Mouse (Mus musculus) limb, embryonic 14.5 days (tissue): ENCODE measurements at regions not wholly inside any gene's neighbourhood (a gene's known extent, or its start where the extent isn't known, plus 50 kb on each side); places are given as distances from the start of the nearest gene placed in this dataset.

Experiments
- ATAC-seq: fragments of 200-750 bp; cut with Nextera tagmentation; 2 replicates; pipeline ENCODE4 v1.8.0; 2017; ENCODE audit warnings: low read depth, moderate number of reproducible peaks, moderate TSS enrichment; ENCODE audit not compliant: low FRiP score
- DNase-seq: peaks from one replicate; pipeline ENCODE4 v3.0.0-alpha.2; 2015; ENCODE audit warnings: low spot score
- H3K27ac ChIP-seq: fragments of 300-500 bp; sonication (generic); replicated peaks from 2 replicates; pipeline ENCODE4 v1.5.1; 2014; ENCODE audit warnings: low read depth, mild to moderate bottlenecking, low read length, moderate library complexity, mixed read lengths
- H3K27me3 ChIP-seq: fragments of 300-500 bp; sonication (generic); 2 replicates; pipeline ENCODE4 v1.6.1; 2014; ENCODE audit warnings: low read length, mixed read lengths; ENCODE audit not compliant: control insufficient read depth, insufficient read depth
- H3K36me3 ChIP-seq: fragments of 300-500 bp; sonication (generic); 2 replicates; pipeline ENCODE4 v1.6.1; 2014; ENCODE audit warnings: mild to moderate bottlenecking, low read length, moderate library complexity, mixed read lengths; ENCODE audit not compliant: control insufficient read depth, insufficient read depth
- H3K4me1 ChIP-seq: fragments of 300-500 bp; sonication (generic); 2 replicates; pipeline ENCODE4 v1.6.1; 2014; ENCODE audit warnings: antibody characterized with exemption, low read length, mixed read lengths; ENCODE audit not compliant: control insufficient read depth, insufficient read depth
- H3K4me2 ChIP-seq: fragments of 300-500 bp; sonication (generic); replicated peaks from 2 replicates; pipeline ENCODE4 v1.6.1; 2014; ENCODE audit warnings: low read depth, mild to moderate bottlenecking, low read length, moderate library complexity; ENCODE audit not compliant: severe bottlenecking
- H3K4me3 ChIP-seq: fragments of 300-500 bp; sonication (generic); replicated peaks from 2 replicates; pipeline ENCODE4 v1.5.1; 2014; ENCODE audit warnings: low read length
- H3K9ac ChIP-seq: fragments of 300-500 bp; sonication (generic); 2 replicates; pipeline ENCODE4 v1.6.1; 2014; ENCODE audit warnings: mild to moderate bottlenecking, low read depth, low read length, moderate library complexity; ENCODE audit not compliant: severe bottlenecking
- H3K9me3 ChIP-seq: fragments of 300-500 bp; sonication (generic); 2 replicates; pipeline ENCODE4 v1.6.1; 2016; ENCODE audit warnings: low read length; ENCODE audit not compliant: control insufficient read depth
- POLR2A ChIP-seq: fragments of 200-500 bp; IDR thresholded peaks from 2 replicates; pipeline ENCODE4 v1.8.0; 2012; ENCODE audit warnings: inconsistent platforms, mild to moderate bottlenecking, moderate library complexity, borderline replicate concordance; ENCODE audit not compliant: insufficient read depth, insufficient read length; ENCODE audit errors: extremely low read depth
- WGBS: fragments of 180-500 bp; shearing (Covaris S2); extraction: QIAGEN DNeasy Blood & Tissue Kit; methylation state at CpG from one replicate; pipeline ENCODE4 v1.1.7; 2014; 5-methylcytosine and 5-hydroxymethylcytosine counted together

DNA sequence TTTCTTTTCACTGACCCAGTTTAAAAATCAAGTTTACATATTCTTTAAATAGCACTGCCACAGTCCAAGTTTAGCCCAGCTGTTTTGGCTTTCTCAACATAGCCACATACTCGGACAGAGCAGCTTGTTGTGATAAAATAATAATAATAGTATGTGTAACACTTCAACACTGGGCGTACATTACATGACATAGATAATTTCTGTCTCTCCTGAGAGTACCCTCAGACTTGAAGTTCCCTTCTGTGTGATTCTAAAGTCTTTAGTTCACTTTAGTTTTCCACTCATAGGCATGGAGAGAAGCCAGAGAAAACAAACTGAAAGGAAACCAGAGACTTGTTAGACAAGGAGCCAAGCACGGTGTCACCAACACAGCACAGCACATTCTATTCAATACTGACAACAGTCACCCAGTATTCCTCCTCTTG lies 136.4 kb downstream of the Slitrk6 start:
- WGBS, result 50% methylated on average over 3 of the region's 3 CpGs
- H3K36me3 ChIP-seq, result no peaks in the 10 kb centered on the region
- no peak overlapping the region for H3K9ac ChIP-seq
- H3K4me3 ChIP-seq, result no peak overlapping the region
- DNase-seq (peak; percentile 50), ATAC-seq (no peak)
- H3K27me3 ChIP-seq, result no peaks in the 10 kb centered on the region
- H3K4me2 ChIP-seq, result no peak overlapping the region
- TF ChIP-seq POLR2A, result no peak
- H3K9me3 ChIP-seq, result no peaks in the 10 kb centered on the region
- peaks cover 4% of the 10 kb centered on the region; the same call in 1 of the 2 replicates for H3K4me1 ChIP-seq
- H3K27ac ChIP-seq, result no peak overlapping the region

DNA sequence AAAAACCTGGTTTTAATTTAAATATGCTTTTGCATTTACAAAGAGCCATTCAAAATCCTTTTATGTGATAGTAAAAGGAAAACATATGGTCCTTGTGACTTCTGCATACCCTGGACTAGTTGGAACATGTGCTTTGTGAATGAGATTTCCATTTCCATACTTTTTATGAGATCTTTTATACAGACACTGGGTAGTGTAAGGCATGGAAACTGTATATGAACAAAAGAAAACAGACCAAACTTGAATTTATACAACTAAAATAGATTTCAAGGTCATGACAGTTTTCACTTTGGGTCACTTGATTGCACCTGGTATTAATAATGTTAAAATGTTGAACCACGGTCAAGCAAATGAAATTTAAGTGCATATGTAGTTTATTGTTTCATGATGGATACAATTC lies 138.5 kb downstream of the Slitrk6 start:
- TF ChIP-seq POLR2A, result no peak
- Histone ChIP-seq H3K9ac (no peak overlapping the region), H3K4me3 (no peak overlapping the region), H3K4me1 (peaks cover 4% of the 10 kb centered on the region; the same call in 1 of the 2 replicates), H3K27ac (no peak overlapping the region), H3K27me3 (no peaks in the 10 kb centered on the region), H3K4me2 (no peak overlapping the region), H3K9me3 (no peaks in the 10 kb centered on the region), H3K36me3 (no peaks in the 10 kb centered on the region)
- WGBS, result 22% methylated on average over 1 of the region's 1 CpGs
- peak; percentile 54 for DNase-seq
- peak; percentile 88 for ATAC-seq

DNA sequence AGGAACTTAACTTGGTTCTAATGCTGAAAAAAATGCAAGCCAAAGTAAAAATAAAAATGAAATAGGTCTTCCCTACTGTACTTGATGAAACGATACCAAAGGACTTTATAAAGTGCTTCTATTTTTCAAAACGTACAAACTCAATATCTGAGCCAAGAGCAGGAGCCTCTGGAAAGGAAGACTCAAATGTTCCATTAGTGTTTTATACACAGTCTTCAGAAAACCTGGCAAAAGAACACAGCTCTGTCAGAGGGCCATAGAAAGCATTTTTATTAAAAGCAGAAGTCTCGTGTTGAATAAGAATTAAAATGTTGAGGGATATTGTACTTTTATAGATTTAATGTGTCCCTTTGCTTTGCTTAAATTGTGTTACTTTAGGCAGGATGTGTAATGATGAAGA lies 174.6 kb downstream of the Slitrk6 start:
- no peaks in the 10 kb centered on the region for H3K36me3 ChIP-seq
- H3K27ac ChIP-seq, result no peak overlapping the region
- H3K9ac ChIP-seq, result no peak overlapping the region
- no peaks in the 10 kb centered on the region for H3K4me1 ChIP-seq
- H3K4me2 ChIP-seq, result no peak overlapping the region
- no peaks in the 10 kb centered on the region for H3K27me3 ChIP-seq
- no peak for TF ChIP-seq POLR2A
- 35% methylated on average over 3 of the region's 3 CpGs for whole genome bisulfite sequencing
- ATAC-seq, result no peak; the same call in 1 of the 2 replicates
- H3K4me3 ChIP-seq, result no peak overlapping the region
- peak; percentile 76 for DNase-seq
- H3K9me3 ChIP-seq, result no peaks in the 10 kb centered on the region

DNA sequence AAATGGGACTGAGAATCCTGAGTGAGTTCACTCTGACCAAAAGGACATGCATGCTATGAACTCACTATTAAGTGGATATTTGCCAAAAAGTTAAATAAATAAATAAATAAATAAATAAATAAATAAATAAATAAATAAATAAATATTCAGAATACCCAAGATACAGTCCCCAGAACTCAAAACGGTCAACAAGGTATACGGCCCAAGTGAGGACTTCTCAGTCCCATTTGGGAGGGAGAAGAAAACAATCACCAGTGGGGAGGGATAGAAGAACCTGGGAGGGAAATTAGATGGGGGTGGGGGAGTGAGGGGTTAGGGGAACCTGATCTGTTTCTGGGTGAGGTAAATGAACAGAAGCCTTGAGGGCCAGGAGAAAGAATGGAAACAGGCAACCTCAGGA lies 184.2 kb downstream of the Slitrk6 start:
- DNase-seq (no peak), ATAC-seq (no peak)
- no peaks in the 10 kb centered on the region for H3K27me3 ChIP-seq
- 92% methylated on average over 2 of the region's 2 CpGs for WGBS
- H3K27ac ChIP-seq, result no peak overlapping the region
- no peaks in the 10 kb centered on the region for H3K36me3 ChIP-seq
- no peak overlapping the region for H3K4me2 ChIP-seq
- no peaks in the 10 kb centered on the region for H3K9me3 ChIP-seq
- TF ChIP-seq POLR2A, result no peak
- no peak overlapping the region for H3K9ac ChIP-seq
- no peaks in the 10 kb centered on the region for H3K4me1 ChIP-seq
- H3K4me3 ChIP-seq, result no peak overlapping the region

DNA sequence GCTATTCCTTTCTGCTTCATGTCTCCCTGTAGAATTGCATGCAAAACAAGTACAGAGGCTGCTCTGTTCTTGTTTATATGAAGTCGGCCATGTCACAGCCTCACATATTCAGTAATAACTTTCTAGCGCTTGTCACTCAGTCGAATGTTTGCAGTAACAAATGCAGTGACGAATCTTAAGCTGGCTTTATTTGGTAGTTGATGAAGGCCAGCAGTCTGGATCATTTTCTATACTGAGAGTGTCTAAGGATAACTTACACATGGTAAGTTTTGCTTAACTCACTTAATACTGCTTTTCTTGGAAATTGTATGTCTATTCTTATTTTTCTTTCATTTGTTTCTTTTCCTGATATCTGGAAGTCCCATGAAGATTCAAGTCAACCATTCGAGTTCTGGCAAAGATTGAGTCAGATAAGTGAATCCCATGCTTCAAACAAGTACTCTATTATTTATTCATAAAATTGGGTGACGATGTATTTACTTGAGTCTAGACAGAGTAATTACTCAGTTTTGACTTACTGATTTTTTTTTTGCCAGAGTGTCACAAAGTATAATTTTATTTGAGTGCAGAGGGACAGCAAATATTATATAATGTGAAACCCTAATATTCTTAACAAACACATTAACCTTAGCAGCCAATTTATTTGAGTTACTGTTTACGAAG lies 189.0 kb downstream of the Slitrk6 start:
- 68% methylated on average over 7 of the region's 7 CpGs for WGBS

DNA sequence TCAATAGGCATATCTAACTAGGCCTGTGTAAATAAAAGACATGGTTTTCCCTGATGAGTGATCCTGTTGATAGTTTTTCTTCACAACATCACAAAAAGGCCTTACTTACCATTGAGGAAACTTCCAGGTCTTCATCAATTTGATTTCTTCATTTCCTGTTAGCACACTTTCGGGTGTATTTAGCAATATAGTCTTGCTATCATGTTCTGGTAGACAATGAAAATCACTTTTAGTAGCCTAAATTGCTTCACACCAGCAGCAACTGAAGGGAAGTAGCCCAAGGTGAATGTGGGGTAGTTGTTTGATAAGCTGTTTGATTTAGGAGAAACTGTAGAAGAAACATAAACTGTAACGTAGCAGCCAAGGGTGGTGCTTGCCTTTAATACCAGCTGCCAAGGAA lies 190.3 kb downstream of the Slitrk6 start:
- Histone ChIP-seq H3K27ac (no peak overlapping the region), H3K4me1 (no peaks in the 10 kb centered on the region), H3K4me2 (no peak overlapping the region), H3K27me3 (no peaks in the 10 kb centered on the region), H3K4me3 (no peak overlapping the region), H3K9me3 (no peaks in the 10 kb centered on the region), H3K9ac (no peak overlapping the region), H3K36me3 (no peaks in the 10 kb centered on the region)
- DNase-seq (no peak), ATAC-seq (no peak)
- TF ChIP-seq POLR2A, result no peak
- 75% methylated on average over 2 of the region's 2 CpGs for WGBS

More for the DNA sequence above, 189.0 kb downstream of the Slitrk6 start:
- Histone ChIP-seq H3K4me2 (no peak overlapping the region), H3K9ac (no peak overlapping the region), H3K27me3 (no peaks in the 10 kb centered on the region), H3K36me3 (no peaks in the 10 kb centered on the region), H3K4me3 (no peak overlapping the region), H3K4me1 (no peaks in the 10 kb centered on the region), H3K27ac (no peak overlapping the region), H3K9me3 (no peaks in the 10 kb centered on the region)
- TF ChIP-seq POLR2A, result no peak
- ATAC-seq, result no peak
- DNase-seq, result no peak
